Mouse (Mus musculus): ENCODE data around the gene Tnpo1. TPM values are rescaled to one million over a fixed set of nuclear protein-coding genes. Genes with fewer than 3 reads are reported as not detected.

Tnpo1 gene
- polyA plus RNA-seq, 1 experiment from 2014 or later: 46.5 TPM

- no peak for ATAC-seq (ENCODE audit: insufficient read depth)
- Histone ChIP-seq H3K9me3 (ENCODE audit: low read depth, low read length) (no peaks in the 10 kb centered on the region), H3K36me3 (ENCODE audit: insufficient read depth) (peaks cover 86% of the 10 kb centered on the region), H3K27ac (ENCODE audit: low read depth) (no peak overlapping the region), H3K9ac (no peak overlapping the region), H3K27me3 (ENCODE audit: insufficient read depth, low read length) (no peaks in the 10 kb centered on the region), H3K4me1 (ENCODE audit: insufficient read depth) (no peaks in the 10 kb centered on the region), H3K4me2 (no peak overlapping the region), H3K4me3 (ENCODE audit: low read depth, low read length) (no peak overlapping the region)
- no peak for TF ChIP-seq CTCF (IDR thresholded peaks at IDR 0.05; ENCODE audit: low read depth)
- no peak for DNase-seq
- 90% methylated on average over 2 of the region's 2 CpGs for WGBS
These were observed 49.0 kb downstream of the Tnpo1 start for GRCm38 (mm10) chr13:98877165-98877564.

GRCm38 (mm10) chr13:98874727-98875126 lies 51.5 kb downstream of the Tnpo1 start:
- Histone ChIP-seq H3K9me3 (ENCODE audit: low read depth, low read length) (no peaks in the 10 kb centered on the region), H3K4me2 (no peak overlapping the region), H3K36me3 (ENCODE audit: insufficient read depth) (peaks cover 87% of the 10 kb centered on the region), H3K4me3 (ENCODE audit: low read depth, low read length) (no peak overlapping the region), H3K27me3 (ENCODE audit: insufficient read depth, low read length) (no peaks in the 10 kb centered on the region), H3K4me1 (ENCODE audit: insufficient read depth) (no peaks in the 10 kb centered on the region), H3K27ac (ENCODE audit: low read depth) (no peak overlapping the region), H3K9ac (no peak overlapping the region)
- ATAC-seq (ENCODE audit: insufficient read depth): no peak
- no peak for DNase-seq
- WGBS: 80% methylated on average over 3 of the region's 3 CpGs
- TF ChIP-seq CTCF (IDR thresholded peaks at IDR 0.05; ENCODE audit: low read depth): no peak

GRCm38 (mm10) chr13:98872273-98872847 lies 53.8 kb downstream of the Tnpo1 start:
- no peak for TF ChIP-seq CTCF (IDR thresholded peaks at IDR 0.05; ENCODE audit: low read depth)
- Histone ChIP-seq H3K36me3 (ENCODE audit: insufficient read depth) (peaks cover 87% of the 10 kb centered on the region), H3K4me3 (ENCODE audit: low read depth, low read length) (no peak overlapping the region), H3K27ac (ENCODE audit: low read depth) (no peak overlapping the region), H3K4me2 (no peak overlapping the region), H3K4me1 (ENCODE audit: insufficient read depth) (no peaks in the 10 kb centered on the region), H3K27me3 (ENCODE audit: insufficient read depth, low read length) (no peaks in the 10 kb centered on the region), H3K9ac (no peak overlapping the region), H3K9me3 (ENCODE audit: low read depth, low read length) (no peaks in the 10 kb centered on the region)
- 80% methylated on average over 7 of the region's 7 CpGs for WGBS
- DNase-seq (no peak), ATAC-seq (ENCODE audit: insufficient read depth) (no peak)

- WGBS: 72% methylated on average over 1 of the region's 1 CpGs
- DNase-seq (no peak), ATAC-seq (ENCODE audit: insufficient read depth) (no peak)
- Histone ChIP-seq H3K9me3 (ENCODE audit: low read depth, low read length) (no peaks in the 10 kb centered on the region), H3K4me3 (ENCODE audit: low read depth, low read length) (no peak overlapping the region), H3K36me3 (ENCODE audit: insufficient read depth) (peaks cover 90% of the 10 kb centered on the region), H3K4me1 (ENCODE audit: insufficient read depth) (no peaks in the 10 kb centered on the region), H3K27ac (ENCODE audit: low read depth) (no peak overlapping the region), H3K27me3 (ENCODE audit: insufficient read depth, low read length) (no peaks in the 10 kb centered on the region), H3K9ac (no peak overlapping the region), H3K4me2 (no peak overlapping the region)
- no peak for TF ChIP-seq CTCF (IDR thresholded peaks at IDR 0.05; ENCODE audit: low read depth)
These were observed 54.9 kb downstream of the Tnpo1 start for GRCm38 (mm10) chr13:98871263-98871662.

- H3K9ac ChIP-seq: no peak overlapping the region
- WGBS: 85% methylated on average over 9 of the region's 9 CpGs
- no peaks in the 10 kb centered on the region for H3K4me1 ChIP-seq (ENCODE audit: insufficient read depth)
- peaks cover 95% of the 10 kb centered on the region for H3K36me3 ChIP-seq (ENCODE audit: insufficient read depth)
- no peak for TF ChIP-seq CTCF (IDR thresholded peaks at IDR 0.05; ENCODE audit: low read depth)
- DNase-seq (no peak), ATAC-seq (ENCODE audit: insufficient read depth) (no peak)
- H3K4me2 ChIP-seq: no peak overlapping the region
- no peaks in the 10 kb centered on the region for H3K27me3 ChIP-seq (ENCODE audit: insufficient read depth, low read length)
- H3K4me3 ChIP-seq (ENCODE audit: low read depth, low read length): no peak overlapping the region
- no peaks in the 10 kb centered on the region for H3K9me3 ChIP-seq (ENCODE audit: low read depth, low read length)
- H3K27ac ChIP-seq (ENCODE audit: low read depth): no peak overlapping the region
These were observed 57.8 kb downstream of the Tnpo1 start for GRCm38 (mm10) chr13:98868236-98868923.

- ATAC-seq (ENCODE audit: insufficient read depth): peak; percentile 56
- peak; percentile 77 for TF ChIP-seq CTCF (IDR thresholded peaks at IDR 0.05; ENCODE audit: low read depth)
- 56% methylated on average over 2 of the region's 2 CpGs for whole genome bisulfite sequencing
- Histone ChIP-seq H3K4me3 (ENCODE audit: low read depth, low read length) (no peak overlapping the region), H3K4me1 (ENCODE audit: insufficient read depth) (no peaks in the 10 kb centered on the region), H3K27me3 (ENCODE audit: insufficient read depth, low read length) (no peaks in the 10 kb centered on the region), H3K27ac (ENCODE audit: low read depth) (no peak overlapping the region), H3K36me3 (ENCODE audit: insufficient read depth) (peaks cover 95% of the 10 kb centered on the region), H3K4me2 (no peak overlapping the region), H3K9me3 (ENCODE audit: low read depth, low read length) (no peaks in the 10 kb centered on the region), H3K9ac (no peak overlapping the region)
- peak; percentile 73 for DNase-seq
These were observed 58.4 kb downstream of the Tnpo1 start for GRCm38 (mm10) chr13:98867810-98868209.

GRCm38 (mm10) chr13:98855291-98855690 lies 70.9 kb downstream of the Tnpo1 start:
- Histone ChIP-seq H3K9ac (no peak overlapping the region), H3K4me3 (ENCODE audit: low read depth, low read length) (no peak overlapping the region), H3K27me3 (ENCODE audit: insufficient read depth, low read length) (no peaks in the 10 kb centered on the region), H3K4me1 (ENCODE audit: insufficient read depth) (no peaks in the 10 kb centered on the region), H3K36me3 (ENCODE audit: insufficient read depth) (peaks cover 88% of the 10 kb centered on the region), H3K9me3 (ENCODE audit: low read depth, low read length) (no peaks in the 10 kb centered on the region), H3K4me2 (no peak overlapping the region), H3K27ac (ENCODE audit: low read depth) (no peak overlapping the region)
- WGBS: 88% methylated on average over 8 of the region's 8 CpGs
- ATAC-seq (ENCODE audit: insufficient read depth) (no peak), DNase-seq (no peak)
- no peak for TF ChIP-seq CTCF (IDR thresholded peaks at IDR 0.05; ENCODE audit: low read depth)
